Mouse (Mus musculus) adrenal gland, postnatal 36 days (tissue): ENCODE measurements around the gene Gen1. TPM values are rescaled to one million over a fixed set of nuclear protein-coding genes. Genes with fewer than 3 reads are reported as not detected.
A peak's percentile ranks its signal among the peaks of the same experiment; 100 is the strongest.

Experiments used
- DNase-seq, 2 experiments: peaks; one replicate each; pipeline ENCODE4 v3.0.0; 2021; ENCODE audit warnings: mixed read lengths in 1 of 2
- long read RNA-seq, 2 experiments: library from polyadenylated mRNA; stranded (forward); transcript quantifications; one replicate each; pipeline ENCODE4 v2.0.0; 2021; ENCODE audit warnings: borderline sequencing depth in 2 of 2
- total RNA-seq, 2 experiments: library from RNA; stranded (reverse); gene quantifications; 2 replicates each; pipeline ENCODE4 v1.2.3; 2021

Gen1 gene
- total RNA-seq = 1 to 10 TPM; 2.5 to 2.7 TPM
- long read RNA-seq, experiment 1, partial matches to known transcripts = 1 of 1 reads
- long read RNA-seq, experiment 1, other reads (novel, unspliced or antisense) = 0 of 1 reads
- long read RNA-seq, experiment 2 = 0 reads

- DNase-seq = peak; percentile 95 to 97
Observed at GRCm38 (mm10) chr12:11265382-11266281, at the start of gene Gen1, which contains the start of gene Smc6. Gene Gen1 (minus strand): TSS chr12:11265801. Gene Smc6 (plus strand): TSS chr12:11265886.

GRCm38 (mm10) chr12:11313840-11314239 lies 48.2 kb upstream of the Gen1 start:
- no peak for DNase-seq

- DNase-seq = no peak
Observed at GRCm38 (mm10) chr12:11311106-11311505, 45.5 kb upstream of the Gen1 start.

- no peak for DNase-seq
Observed at GRCm38 (mm10) chr12:11306753-11307645, 41.4 kb upstream of the Gen1 start.

GRCm38 (mm10) chr12:11300858-11301257 lies 35.3 kb upstream of the Gen1 start:
- DNase-seq = no peak

- DNase-seq = no peak
Observed at GRCm38 (mm10) chr12:11286382-11286781, 20.8 kb upstream of the Gen1 start.

- DNase-seq = no peak
Observed at GRCm38 (mm10) chr12:11281584-11281983, 16.0 kb upstream of the Gen1 start.

- DNase-seq = no peak
Observed at GRCm38 (mm10) chr12:11279886-11280285, 14.3 kb upstream of the Gen1 start.

GRCm38 (mm10) chr12:11277207-11277606 lies 11.6 kb upstream of the Gen1 start:
- DNase-seq = no peak

GRCm38 (mm10) chr12:11276632-11277031 lies 11.0 kb upstream of the Gen1 start:
- no peak for DNase-seq

GRCm38 (mm10) chr12:11273185-11273584 lies 7.6 kb upstream of the Gen1 start:
- no peak for DNase-seq

GRCm38 (mm10) chr12:11272568-11272967 lies 7.0 kb upstream of the Gen1 start:
- no peak for DNase-seq

- no peak for DNase-seq
Observed at GRCm38 (mm10) chr12:11267030-11267429, 1.4 kb upstream of the Gen1 start.

- DNase-seq = peak; percentile 57 to 78
Observed at GRCm38 (mm10) chr12:11266282-11266985, 833 bp upstream of the Gen1 start.

GRCm38 (mm10) chr12:11264895-11265294 lies 706 bp downstream of the Gen1 start:
- no peak for DNase-seq

- DNase-seq = no peak
Observed at GRCm38 (mm10) chr12:11250322-11250721, 15.3 kb downstream of the Gen1 start.

GRCm38 (mm10) chr12:11247460-11247859 lies 18.1 kb downstream of the Gen1 start:
- no peak for DNase-seq

- no peak for DNase-seq
Observed at GRCm38 (mm10) chr12:11235996-11236395, 29.6 kb downstream of the Gen1 start.

GRCm38 (mm10) chr12:11230267-11230666 lies 35.3 kb downstream of the Gen1 start:
- DNase-seq = no peak

GRCm38 (mm10) chr12:11226529-11227268 lies 38.9 kb downstream of the Gen1 start:
- peak in 1 of 2 experiments; percentile 14 for DNase-seq

GRCm38 (mm10) chr12:11226123-11226522 lies 39.5 kb downstream of the Gen1 start:
- no peak for DNase-seq
